Mouse (Mus musculus): ENCODE measurements at regions not wholly inside any gene's neighbourhood (a gene's known extent, or its start where the extent isn't known, plus 50 kb on each side); places are given as distances from the start of the nearest gene placed in this dataset.

GRCm38 (mm10) chr2:166279676-166280075 is 124.2 kb upstream of the Sulf2 start:
- TF ChIP-seq POLR2A (IDR thresholded peaks at IDR 0.05; ENCODE audit: borderline replicate concordance, extremely low read depth, low read depth, low read length): no peak
- no peak for TF ChIP-seq CTCF (IDR thresholded peaks at IDR 0.05; ENCODE audit: insufficient read depth, low read length)
